Mouse (Mus musculus): ENCODE measurements at regions not wholly inside any gene's neighbourhood (a gene's known extent, or its start where the extent isn't known, plus 50 kb on each side); places are given as distances from the start of the nearest gene placed in this dataset.
"Not testable (repeated sequence)": the region's sequence is repeated elsewhere in the genome, so short reads cannot be mapped to it uniquely, and the experiment has no call there.

DNA sequence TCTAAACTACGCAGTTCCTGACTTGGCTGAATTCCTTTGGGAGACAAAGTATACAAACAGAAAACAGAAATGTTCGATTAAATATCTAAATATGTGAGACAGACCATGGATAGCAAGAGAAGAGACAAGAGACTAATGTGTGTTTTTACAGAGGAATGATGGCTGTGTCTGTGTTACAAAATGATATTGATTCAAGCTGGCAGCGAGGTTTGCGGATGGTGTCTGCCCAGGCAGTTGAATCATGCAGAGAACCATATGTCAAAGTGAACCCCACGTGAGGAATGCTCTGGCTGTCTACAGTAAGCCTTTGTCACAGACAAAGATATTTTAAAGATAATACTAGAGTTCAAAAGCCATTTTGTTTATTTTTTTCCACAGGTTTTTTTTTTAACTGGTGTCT is 320.2 kb downstream of the Grxcr1 start:
- no peak overlapping the region for H3ac ChIP-seq (ENCODE audit: control insufficient read depth, insufficient read length)
- TF ChIP-seq USF1 (IDR thresholded peaks at IDR 0.05; ENCODE audit: low read depth) (no peak), MAX (IDR thresholded peaks at IDR 0.05; ENCODE audit: low read depth) (no peak), E2F4 (IDR thresholded peaks at IDR 0.05; ENCODE audit: insufficient read depth) (no peak), POLR2AphosphoS2 (IDR thresholded peaks at IDR 0.05; ENCODE audit: insufficient read length, low read depth) (no peak), TCF12 (IDR thresholded peaks at IDR 0.05; ENCODE audit: insufficient read depth, poor library complexity, severe bottlenecking) (no peak), SRF (IDR thresholded peaks at IDR 0.05; ENCODE audit: control insufficient read depth, insufficient read length, low read depth) (no peak), POLR2A (IDR thresholded peaks at IDR 0.05; ENCODE audit: insufficient read length, low read depth) (no peak), REST (IDR thresholded peaks at IDR 0.05; ENCODE audit: insufficient read depth, insufficient read length) (no peak)
- no peak overlapping the region for H3K4me2 ChIP-seq (ENCODE audit: low read depth)
- no peaks in the 10 kb centered on the region for H3K36me3 ChIP-seq (ENCODE audit: control insufficient read depth, insufficient read depth)
- no peaks in the 10 kb centered on the region for H3K79me2 ChIP-seq (ENCODE audit: control insufficient read depth, insufficient read depth)
- H3K27me3 ChIP-seq (ENCODE audit: control insufficient read depth, insufficient read depth, insufficient read length) = no peaks in the 10 kb centered on the region
- H3K4me3 ChIP-seq = no peak overlapping the region

DNA sequence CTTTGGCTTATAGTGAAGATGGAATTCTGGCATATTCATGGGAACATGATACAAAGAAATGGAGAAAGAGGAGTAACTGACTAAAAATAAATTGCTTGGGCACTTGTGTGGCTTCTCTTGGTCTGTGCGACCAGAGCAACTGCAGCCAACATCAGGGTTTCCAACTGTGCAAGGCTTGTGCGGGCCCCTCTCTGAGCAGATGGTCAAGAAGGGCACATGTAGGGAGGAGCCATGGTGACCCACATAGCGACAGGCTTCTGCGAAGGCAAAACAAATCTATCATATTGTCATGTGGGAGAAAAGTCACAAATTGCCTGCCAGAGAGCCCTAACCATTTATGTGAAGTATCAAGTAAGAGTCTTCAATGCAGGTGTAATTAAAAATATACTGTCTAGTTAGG is 321.6 kb downstream of the Grxcr1 start:
- Histone ChIP-seq H3ac (ENCODE audit: control insufficient read depth, insufficient read length) (no peak overlapping the region), H3K4me3 (no peak overlapping the region), H3K79me2 (ENCODE audit: control insufficient read depth, insufficient read depth) (no peaks in the 10 kb centered on the region), H3K4me2 (ENCODE audit: low read depth) (no peak overlapping the region), H3K36me3 (ENCODE audit: control insufficient read depth, insufficient read depth) (no peaks in the 10 kb centered on the region), H3K27me3 (ENCODE audit: control insufficient read depth, insufficient read depth, insufficient read length) (no peaks in the 10 kb centered on the region)
- TF ChIP-seq REST (IDR thresholded peaks at IDR 0.05; ENCODE audit: insufficient read depth, insufficient read length) = no peak
- no peak for TF ChIP-seq CEBPB (IDR thresholded peaks at IDR 0.05; ENCODE audit: insufficient read depth, poor library complexity, severe bottlenecking)
- TF ChIP-seq POLR2AphosphoS2 (IDR thresholded peaks at IDR 0.05; ENCODE audit: insufficient read length, low read depth) = no peak
- no peak for TF ChIP-seq E2F4 (IDR thresholded peaks at IDR 0.05; ENCODE audit: insufficient read depth)
- TF ChIP-seq MYOG (IDR thresholded peaks at IDR 0.05; ENCODE audit: control insufficient read depth in 1 of 3, insufficient read depth in 1 of 3, insufficient read length in 2 of 3, low read depth in 2 of 3) = no peak
- no peak for TF ChIP-seq POLR2A (IDR thresholded peaks at IDR 0.05; ENCODE audit: insufficient read length, low read depth)
- no peak for TF ChIP-seq TCF3 (IDR thresholded peaks at IDR 0.05; ENCODE audit: insufficient read length, low read depth)
- no peak for TF ChIP-seq SRF (IDR thresholded peaks at IDR 0.05; ENCODE audit: control insufficient read depth, insufficient read length, low read depth)
- TF ChIP-seq MAX (IDR thresholded peaks at IDR 0.05; ENCODE audit: low read depth) = no peak
- no peak for TF ChIP-seq MYOD1 (IDR thresholded peaks at IDR 0.05; ENCODE audit: control insufficient read depth in 1 of 3, insufficient read length in 2 of 3, low read depth in 2 of 3)

DNA sequence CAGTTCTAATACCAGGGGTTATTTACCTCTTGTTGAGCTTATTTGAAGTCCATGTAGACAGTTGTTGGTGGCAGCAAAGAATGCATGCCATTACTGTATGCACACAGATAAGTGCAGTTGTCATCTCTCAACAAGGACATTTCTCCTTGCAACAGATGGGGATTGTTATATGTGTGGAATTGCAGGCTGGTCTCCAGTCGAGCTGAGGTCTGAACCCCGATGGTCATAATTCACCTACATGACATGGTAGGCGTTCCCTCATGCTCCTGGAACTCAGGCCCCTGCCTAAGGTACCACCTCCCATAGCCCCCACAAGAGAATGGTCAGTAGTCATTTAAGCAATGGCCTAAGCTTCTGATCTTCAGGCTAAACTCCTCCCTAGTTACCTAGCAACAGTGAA is 322.2 kb downstream of the Grxcr1 start:
- not testable (repeated sequence) for H3K27me3 ChIP-seq (ENCODE audit: control insufficient read depth, insufficient read depth, insufficient read length); H3K4me3 ChIP-seq; H3ac ChIP-seq (ENCODE audit: control insufficient read depth, insufficient read length); H3K79me2 ChIP-seq (ENCODE audit: control insufficient read depth, insufficient read depth); H3K4me2 ChIP-seq (ENCODE audit: low read depth); H3K36me3 ChIP-seq (ENCODE audit: control insufficient read depth, insufficient read depth)

DNA sequence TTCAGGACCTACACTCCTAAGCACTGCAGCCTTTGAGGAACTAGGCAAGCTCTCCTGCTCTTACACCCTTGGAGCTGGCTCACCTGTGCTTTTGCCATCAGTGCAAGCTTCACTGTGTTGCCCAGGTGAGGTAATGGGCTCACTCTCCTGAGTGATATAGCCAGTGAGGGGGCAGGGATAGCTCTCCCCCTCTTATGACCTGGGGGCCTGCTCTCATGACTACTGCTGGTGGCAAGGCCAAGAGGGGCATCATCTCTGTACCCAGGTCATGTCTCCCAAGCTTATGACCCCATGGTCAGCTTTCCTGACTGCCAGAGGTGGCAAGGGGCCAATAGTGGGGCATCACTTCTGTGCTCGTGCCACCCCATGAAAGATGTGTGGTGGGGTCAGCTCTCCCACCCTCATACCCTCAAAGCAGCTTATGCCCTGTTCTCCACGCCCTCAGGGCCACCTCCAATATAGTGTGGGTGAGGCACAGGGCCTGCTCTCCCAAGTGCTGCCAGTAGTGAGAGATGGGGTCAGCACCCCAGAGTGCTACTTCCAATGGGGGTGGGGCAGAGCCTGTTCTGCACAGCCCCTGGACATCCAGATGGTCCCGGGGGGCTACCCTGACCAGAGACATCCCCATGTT is 330.1 kb downstream of the Grxcr1 start:
- no peak overlapping the region for H3K4me3 ChIP-seq
- H3K36me3 ChIP-seq (ENCODE audit: control insufficient read depth, insufficient read depth) = no peaks in the 10 kb centered on the region
- no peak overlapping the region for H3K4me2 ChIP-seq (ENCODE audit: low read depth)
- H3K27me3 ChIP-seq (ENCODE audit: control insufficient read depth, insufficient read depth, insufficient read length) = no peaks in the 10 kb centered on the region
- H3K79me2 ChIP-seq (ENCODE audit: control insufficient read depth, insufficient read depth) = no peaks in the 10 kb centered on the region
- no peak overlapping the region for H3ac ChIP-seq (ENCODE audit: control insufficient read depth, insufficient read length)
- TF ChIP-seq POLR2AphosphoS2 (IDR thresholded peaks at IDR 0.05; ENCODE audit: insufficient read length, low read depth) (no peak), POLR2A (IDR thresholded peaks at IDR 0.05; ENCODE audit: insufficient read length, low read depth) (no peak), REST (IDR thresholded peaks at IDR 0.05; ENCODE audit: insufficient read depth, insufficient read length) (no peak), TCF3 (IDR thresholded peaks at IDR 0.05; ENCODE audit: insufficient read length, low read depth) (no peak), MYOD1 (IDR thresholded peaks at IDR 0.05; ENCODE audit: control insufficient read depth in 1 of 3, insufficient read length in 2 of 3, low read depth in 2 of 3) (no peak), SRF (IDR thresholded peaks at IDR 0.05; ENCODE audit: control insufficient read depth, insufficient read length, low read depth) (no peak), MAX (IDR thresholded peaks at IDR 0.05; ENCODE audit: low read depth) (no peak), CEBPB (IDR thresholded peaks at IDR 0.05; ENCODE audit: insufficient read depth, poor library complexity, severe bottlenecking) (no peak), MYOG (IDR thresholded peaks at IDR 0.05; ENCODE audit: control insufficient read depth in 1 of 3, insufficient read depth in 1 of 3, insufficient read length in 2 of 3, low read depth in 2 of 3) (no peak), USF1 (IDR thresholded peaks at IDR 0.05; ENCODE audit: low read depth) (no peak), E2F4 (IDR thresholded peaks at IDR 0.05; ENCODE audit: insufficient read depth) (no peak), TCF12 (IDR thresholded peaks at IDR 0.05; ENCODE audit: insufficient read depth, poor library complexity, severe bottlenecking) (no peak)

DNA sequence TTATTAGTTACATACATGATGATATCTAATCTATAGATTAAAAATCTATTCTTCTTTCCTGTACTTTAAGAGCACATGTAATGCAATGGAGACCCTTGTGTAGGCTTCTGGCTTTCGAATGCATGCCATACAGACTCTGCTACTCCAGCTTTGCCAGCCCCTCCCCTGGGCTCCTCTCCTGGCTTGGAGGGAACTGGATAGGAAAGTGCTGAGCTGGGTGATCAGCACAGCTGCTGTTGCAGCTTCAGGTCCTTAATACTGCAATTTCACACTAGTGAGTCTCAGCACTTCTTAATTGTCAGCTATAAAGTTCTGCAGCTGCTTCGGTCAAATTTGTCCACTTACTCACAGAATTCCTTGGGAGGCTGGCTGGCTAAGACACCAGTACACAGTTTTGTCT is 341.4 kb downstream of the Grxcr1 start:
- Histone ChIP-seq H3K4me2 (ENCODE audit: low read depth) (no peak overlapping the region), H3K4me3 (no peak overlapping the region), H3K36me3 (ENCODE audit: control insufficient read depth, insufficient read depth) (no peaks in the 10 kb centered on the region), H3K79me2 (ENCODE audit: control insufficient read depth, insufficient read depth) (no peaks in the 10 kb centered on the region), H3K27me3 (ENCODE audit: control insufficient read depth, insufficient read depth, insufficient read length) (no peaks in the 10 kb centered on the region), H3ac (ENCODE audit: control insufficient read depth, insufficient read length) (no peak overlapping the region)
- TF ChIP-seq POLR2AphosphoS2 (IDR thresholded peaks at IDR 0.05; ENCODE audit: insufficient read length, low read depth) = no peak
- TF ChIP-seq MYOD1 (IDR thresholded peaks at IDR 0.05; ENCODE audit: control insufficient read depth in 1 of 3, insufficient read length in 2 of 3, low read depth in 2 of 3) = no peak
- TF ChIP-seq TCF3 (IDR thresholded peaks at IDR 0.05; ENCODE audit: insufficient read length, low read depth) = no peak
- no peak for TF ChIP-seq SRF (IDR thresholded peaks at IDR 0.05; ENCODE audit: control insufficient read depth, insufficient read length, low read depth)
- TF ChIP-seq MYOG (IDR thresholded peaks at IDR 0.05; ENCODE audit: control insufficient read depth in 1 of 3, insufficient read depth in 1 of 3, insufficient read length in 2 of 3, low read depth in 2 of 3) = no peak

All from myocyte (in vitro differentiated cells).